Mouse (Mus musculus): ENCODE measurements around the gene Zfp462. TPM values are rescaled to one million over a fixed set of nuclear protein-coding genes. Genes with fewer than 3 reads are reported as not detected.

Gene Zfp462
- polyA plus RNA-seq, 1 experiment from 2014 or later = 0.38 TPM

- Histone ChIP-seq H3K9ac (no peak overlapping the region), H3K27ac (no peak overlapping the region), H3K9me3 (replicated peaks) (no peaks in the 10 kb centered on the region), H3K4me1 (no peaks in the 10 kb centered on the region), H3K36me3 (no peaks in the 10 kb centered on the region), H3K4me3 (no peak overlapping the region), H3K27me3 (replicated peaks) (no peaks in the 10 kb centered on the region), H3K4me2 (no peak overlapping the region)
- WGBS (ENCODE audit: insufficient replicate concordance) = 71% methylated on average over 5 of the region's 5 CpGs
- no peak for ATAC-seq
Observed at GRCm38 (mm10) chr4:55071535-55071934, 126.7 kb downstream of the Zfp462 start.

- Histone ChIP-seq H3K36me3 (no peaks in the 10 kb centered on the region), H3K4me2 (no peak overlapping the region), H3K4me3 (no peak overlapping the region), H3K9ac (no peak overlapping the region), H3K4me1 (no peaks in the 10 kb centered on the region), H3K9me3 (replicated peaks) (no peaks in the 10 kb centered on the region), H3K27me3 (replicated peaks) (no peaks in the 10 kb centered on the region), H3K27ac (no peak overlapping the region)
- 65% methylated on average over 11 of the region's 11 CpGs for WGBS (ENCODE audit: insufficient replicate concordance)
- no peak for ATAC-seq
Observed at GRCm38 (mm10) chr4:55077133-55077889, 132.5 kb downstream of the Zfp462 start.

DNA sequence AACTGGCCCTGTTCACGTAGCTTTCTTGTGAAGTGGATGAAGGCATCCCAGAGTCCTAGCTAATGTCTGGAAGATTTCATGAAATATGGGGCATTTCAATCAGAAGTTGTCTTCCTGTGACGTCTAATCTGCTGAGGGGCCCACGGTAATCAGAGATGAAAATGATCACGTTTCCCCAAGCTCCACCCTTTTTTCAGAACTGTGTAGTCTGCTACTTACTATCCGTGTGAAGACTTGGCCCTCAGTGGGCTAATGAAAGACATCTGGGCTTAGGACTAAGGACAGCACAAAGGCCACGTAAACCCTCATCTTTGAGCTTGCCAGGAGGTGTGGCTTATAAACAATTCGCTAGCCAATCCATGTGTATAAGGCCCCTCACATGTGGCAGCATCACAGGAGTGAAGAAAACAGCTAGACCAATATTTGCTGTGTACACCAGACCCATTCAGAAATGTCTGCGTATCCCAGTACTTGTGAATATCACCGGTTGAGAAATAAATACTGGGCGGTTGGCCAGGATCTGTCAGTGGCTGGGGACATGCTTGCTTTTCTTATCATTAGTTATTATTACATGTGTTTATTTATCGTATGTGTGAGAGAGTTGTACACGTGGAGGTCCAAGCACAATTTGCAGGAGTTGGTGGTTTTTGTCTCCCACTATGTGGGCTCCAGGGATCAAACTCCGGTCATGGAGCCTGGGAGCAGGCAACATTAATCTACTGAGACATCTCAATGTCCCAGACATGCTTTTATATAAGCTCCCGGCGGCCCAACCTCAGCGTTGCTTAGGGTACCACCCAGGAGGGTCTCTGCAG lies 133.3 kb downstream of the Zfp462 start:
- H3K27me3 ChIP-seq (replicated peaks) = no peaks in the 10 kb centered on the region
- H3K9ac ChIP-seq = no peak overlapping the region
- H3K36me3 ChIP-seq = no peaks in the 10 kb centered on the region
- ATAC-seq = no peak
- H3K4me2 ChIP-seq = no peak overlapping the region
- H3K4me3 ChIP-seq = no peak overlapping the region
- no peaks in the 10 kb centered on the region for H3K9me3 ChIP-seq (replicated peaks)
- no peaks in the 10 kb centered on the region for H3K4me1 ChIP-seq
- H3K27ac ChIP-seq = no peak overlapping the region
- WGBS (ENCODE audit: insufficient replicate concordance) = 73% methylated on average over 16 of the region's 16 CpGs

DNA sequence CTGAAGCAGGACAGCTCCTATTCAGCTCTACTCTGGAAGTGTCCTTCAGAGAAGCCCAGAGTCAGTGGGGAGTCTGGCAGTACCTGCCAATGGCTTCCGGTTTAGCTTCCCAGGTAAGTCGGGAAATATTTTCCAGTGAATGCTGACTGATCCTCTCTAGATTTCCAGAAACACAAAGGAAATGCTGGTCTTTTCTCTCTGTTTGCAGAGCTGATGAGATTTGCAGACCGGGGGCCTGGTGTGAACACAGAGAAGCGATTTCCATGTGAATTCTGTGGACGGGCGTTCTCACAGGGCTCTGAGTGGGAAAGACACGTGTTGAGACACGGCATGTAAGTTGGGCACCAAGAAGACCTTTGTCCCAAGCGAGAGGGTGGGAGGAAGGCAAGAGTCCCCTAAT lies 134.2 kb downstream of the Zfp462 start:
- WGBS (ENCODE audit: insufficient replicate concordance) = 71% methylated on average over 9 of the region's 9 CpGs
- H3K9ac ChIP-seq = no peak overlapping the region
- no peak for ATAC-seq
- no peaks in the 10 kb centered on the region for H3K36me3 ChIP-seq
- no peaks in the 10 kb centered on the region for H3K4me1 ChIP-seq
- H3K9me3 ChIP-seq (replicated peaks) = no peaks in the 10 kb centered on the region
- no peak overlapping the region for H3K27ac ChIP-seq
- no peak overlapping the region for H3K4me3 ChIP-seq
- H3K4me2 ChIP-seq = no peak overlapping the region
- no peaks in the 10 kb centered on the region for H3K27me3 ChIP-seq (replicated peaks)

DNA sequence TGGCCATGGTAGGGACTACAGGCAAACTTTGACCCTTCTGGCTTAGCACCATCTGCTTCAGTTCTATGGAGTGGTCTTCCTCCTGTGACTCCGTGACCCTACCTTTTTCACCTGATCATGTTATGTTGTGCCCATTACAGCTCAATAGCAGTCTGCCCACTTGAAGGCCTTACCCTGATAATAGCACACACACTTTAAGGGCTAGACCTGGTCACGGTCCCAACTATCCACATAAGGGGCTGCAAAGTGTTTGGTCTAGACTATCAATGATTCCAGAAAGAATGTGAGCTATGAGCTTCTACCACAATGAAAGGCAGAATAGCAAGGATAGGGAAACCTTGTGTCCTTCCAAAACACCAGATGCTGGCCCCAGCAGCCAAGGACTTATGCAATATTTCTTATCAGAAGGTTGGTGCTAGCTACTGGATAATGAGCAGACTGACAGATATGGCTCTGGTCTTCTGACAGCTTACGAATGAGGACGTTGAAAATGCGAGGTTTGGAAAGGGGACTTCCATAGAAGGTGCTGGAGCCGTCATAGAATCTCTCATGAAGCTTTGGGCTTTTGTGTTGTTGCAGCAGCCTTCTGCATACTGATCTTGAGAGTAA lies 139.3 kb downstream of the Zfp462 start:
- Histone ChIP-seq H3K4me1 (no peaks in the 10 kb centered on the region), H3K27ac (no peak overlapping the region), H3K4me2 (no peak overlapping the region), H3K9me3 (replicated peaks) (no peaks in the 10 kb centered on the region), H3K9ac (no peak overlapping the region), H3K4me3 (no peak overlapping the region), H3K27me3 (replicated peaks) (no peaks in the 10 kb centered on the region), H3K36me3 (no peaks in the 10 kb centered on the region)
- WGBS (ENCODE audit: insufficient replicate concordance) = 70% methylated on average over 6 of the region's 6 CpGs
- ATAC-seq = no peak

DNA sequence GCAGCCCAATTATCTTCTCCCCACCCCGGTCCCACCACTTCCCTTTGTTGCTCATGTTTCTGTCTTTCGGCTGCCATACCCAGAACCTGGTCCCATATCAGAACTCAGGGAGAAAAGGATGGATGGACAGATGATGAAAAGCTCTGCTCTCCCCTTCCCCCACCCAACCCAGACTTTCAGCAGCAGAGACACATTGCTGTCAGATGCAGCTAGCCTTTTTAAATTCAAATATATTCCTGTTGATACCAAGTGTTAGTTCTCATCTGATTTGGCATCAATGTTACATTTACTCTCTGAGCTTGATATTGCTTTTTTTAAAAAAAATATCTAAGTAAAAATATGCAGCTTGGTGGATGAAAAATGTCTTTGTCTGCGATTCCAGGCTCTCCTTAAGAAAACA lies 143.3 kb downstream of the Zfp462 start:
- 52% methylated on average over 3 of the region's 3 CpGs for WGBS (ENCODE audit: insufficient replicate concordance)
- no peak for ATAC-seq
- no peak overlapping the region for H3K9ac ChIP-seq
- no peak overlapping the region for H3K4me3 ChIP-seq
- no peaks in the 10 kb centered on the region for H3K4me1 ChIP-seq
- no peaks in the 10 kb centered on the region for H3K27me3 ChIP-seq (replicated peaks)
- H3K9me3 ChIP-seq (replicated peaks) = no peaks in the 10 kb centered on the region
- no peak overlapping the region for H3K4me2 ChIP-seq
- no peaks in the 10 kb centered on the region for H3K36me3 ChIP-seq
- no peak overlapping the region for H3K27ac ChIP-seq

DNA sequence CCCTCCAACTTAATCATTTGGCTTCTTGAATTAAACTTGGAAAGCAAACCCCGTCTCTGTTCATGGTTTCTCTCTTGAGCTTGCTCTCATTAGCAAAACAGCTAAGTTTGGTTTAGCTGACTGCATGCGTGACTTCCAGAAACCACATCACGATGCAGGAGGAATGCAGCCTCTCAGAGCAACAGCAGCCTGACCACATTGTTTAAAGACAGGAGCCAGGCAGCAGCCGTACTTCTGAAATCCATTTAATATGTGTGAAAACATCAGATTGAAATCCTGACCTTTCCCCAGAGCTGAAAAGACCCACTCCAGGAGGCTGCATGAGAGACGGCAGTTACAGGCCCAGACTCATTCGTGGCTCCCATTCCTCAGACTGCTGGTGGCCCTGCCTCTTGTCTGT lies 144.1 kb downstream of the Zfp462 start:
- H3K4me1 ChIP-seq = no peaks in the 10 kb centered on the region
- WGBS (ENCODE audit: insufficient replicate concordance) = 65% methylated on average over 6 of the region's 6 CpGs
- no peaks in the 10 kb centered on the region for H3K36me3 ChIP-seq
- no peak for ATAC-seq
- H3K27me3 ChIP-seq (replicated peaks) = no peaks in the 10 kb centered on the region
- no peak overlapping the region for H3K4me3 ChIP-seq
- H3K27ac ChIP-seq = no peak overlapping the region
- H3K4me2 ChIP-seq = no peak overlapping the region
- H3K9me3 ChIP-seq (replicated peaks) = no peaks in the 10 kb centered on the region
- no peak overlapping the region for H3K9ac ChIP-seq

GRCm38 (mm10) chr4:55097157-55097556 lies 152.3 kb downstream of the Zfp462 start:
- Histone ChIP-seq H3K9me3 (replicated peaks) (no peaks in the 10 kb centered on the region), H3K27me3 (replicated peaks) (no peaks in the 10 kb centered on the region), H3K27ac (no peak overlapping the region), H3K9ac (no peak overlapping the region), H3K36me3 (no peaks in the 10 kb centered on the region), H3K4me3 (no peak overlapping the region), H3K4me2 (no peak overlapping the region), H3K4me1 (no peaks in the 10 kb centered on the region)
- no peak for ATAC-seq
- WGBS (ENCODE audit: insufficient replicate concordance) = 34% methylated on average over 2 of the region's 2 CpGs

GRCm38 (mm10) chr4:55098366-55098765 lies 153.5 kb downstream of the Zfp462 start:
- no peaks in the 10 kb centered on the region for H3K36me3 ChIP-seq

GRCm38 (mm10) chr4:55100851-55101250 lies 156.0 kb downstream of the Zfp462 start:
- 45% methylated on average over 2 of the region's 2 CpGs for WGBS (ENCODE audit: insufficient replicate concordance)
- H3K4me1 ChIP-seq = no peaks in the 10 kb centered on the region
- no peak overlapping the region for H3K4me2 ChIP-seq
- no peaks in the 10 kb centered on the region for H3K9me3 ChIP-seq (replicated peaks)
- H3K9ac ChIP-seq = no peak overlapping the region
- H3K27ac ChIP-seq = no peak overlapping the region
- ATAC-seq = no peak
- H3K36me3 ChIP-seq = no peaks in the 10 kb centered on the region
- no peak overlapping the region for H3K4me3 ChIP-seq
- H3K27me3 ChIP-seq (replicated peaks) = no peaks in the 10 kb centered on the region

More at GRCm38 (mm10) chr4:55098366-55098765, 153.5 kb downstream of the Zfp462 start:
- Histone ChIP-seq H3K9ac (no peak overlapping the region), H3K27me3 (replicated peaks) (no peaks in the 10 kb centered on the region), H3K4me2 (no peak overlapping the region), H3K27ac (no peak overlapping the region), H3K9me3 (replicated peaks) (no peaks in the 10 kb centered on the region), H3K4me3 (no peak overlapping the region), H3K4me1 (no peaks in the 10 kb centered on the region)
- WGBS (ENCODE audit: insufficient replicate concordance) = 48% methylated on average over 6 of the region's 6 CpGs
- ATAC-seq = no peak

DNA sequence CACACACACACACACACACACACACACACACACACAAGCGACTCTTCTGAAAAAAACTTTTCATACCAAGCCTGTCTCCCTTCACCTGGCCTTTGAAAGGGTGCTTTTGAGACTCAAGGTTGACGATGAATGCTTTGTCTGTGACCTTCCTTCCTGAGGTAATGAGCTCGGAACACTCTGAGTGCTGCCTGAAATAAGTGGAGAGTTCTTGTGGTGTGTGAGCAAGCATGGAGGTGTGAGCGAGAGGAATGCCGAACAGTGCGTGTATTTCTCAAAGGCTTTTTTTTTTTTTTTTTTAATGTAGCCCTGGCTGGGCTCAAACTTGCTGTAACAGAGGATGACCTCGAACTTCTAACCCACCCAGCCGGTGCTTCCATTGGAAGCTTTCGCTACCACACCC lies 156.8 kb downstream of the Zfp462 start:
- H3K36me3 ChIP-seq = no peaks in the 10 kb centered on the region
- H3K9ac ChIP-seq = no peak overlapping the region
- ATAC-seq = no peak
- no peak overlapping the region for H3K27ac ChIP-seq
- no peak overlapping the region for H3K4me3 ChIP-seq
- WGBS (ENCODE audit: insufficient replicate concordance) = 78% methylated on average over 9 of the region's 9 CpGs
- H3K9me3 ChIP-seq (replicated peaks) = no peaks in the 10 kb centered on the region
- no peaks in the 10 kb centered on the region for H3K4me1 ChIP-seq
- H3K27me3 ChIP-seq (replicated peaks) = no peaks in the 10 kb centered on the region
- H3K4me2 ChIP-seq = no peak overlapping the region

DNA sequence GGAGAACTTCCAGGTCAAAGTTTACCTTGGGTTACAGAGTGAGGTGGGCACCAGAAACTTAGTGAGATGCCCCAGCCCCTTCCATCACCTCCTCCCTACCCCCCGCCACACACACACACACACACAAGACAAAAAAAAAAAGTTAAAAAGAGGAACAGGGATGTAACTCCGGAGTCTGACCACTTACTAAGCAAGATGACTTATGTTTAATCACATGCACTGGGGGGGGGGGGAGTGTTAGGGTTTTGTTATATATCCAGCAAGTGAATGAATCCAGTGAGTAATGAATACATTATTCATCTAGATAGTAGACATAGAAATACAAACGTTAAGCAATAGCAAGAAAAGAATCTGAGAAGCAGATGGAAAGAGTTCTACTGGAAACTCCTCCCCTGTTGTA lies 157.5 kb downstream of the Zfp462 start:
- H3K27me3 ChIP-seq (replicated peaks) = no peaks in the 10 kb centered on the region
- no peak overlapping the region for H3K4me2 ChIP-seq
- H3K9ac ChIP-seq = no peak overlapping the region
- no peak overlapping the region for H3K4me3 ChIP-seq
- no peaks in the 10 kb centered on the region for H3K4me1 ChIP-seq
- no peaks in the 10 kb centered on the region for H3K9me3 ChIP-seq (replicated peaks)
- H3K36me3 ChIP-seq = no peaks in the 10 kb centered on the region
- no peak overlapping the region for H3K27ac ChIP-seq
- WGBS (ENCODE audit: insufficient replicate concordance) = 50% methylated on average over 3 of the region's 3 CpGs
- ATAC-seq = no peak

All from liver, embryonic 12.5 days (tissue).